Mouse (Mus musculus) adrenal gland, postnatal 36 days (tissue): Measurements from ENCODE around the gene Cstf1. TPM values are rescaled to one million over a fixed set of nuclear protein-coding genes. Genes with fewer than 3 reads are reported as not detected.

Experiments used
- DNase-seq, 2 experiments: peaks; one replicate each; pipeline ENCODE4 v3.0.0; 2021; ENCODE audit warnings: mixed read lengths in 1 of 2
- total RNA-seq, 2 experiments: library from RNA; stranded (reverse); gene quantifications; 2 replicates each; pipeline ENCODE4 v1.2.3; 2021

Cstf1 gene
- total RNA-seq, 2 experiments from 2014 or later, result 32.4 to 35.2 TPM

GRCm38 (mm10) chr2:172376551-172376950, 6.1 kb downstream of the Cstf1 start:
- peak; percentile 22 to 25 for DNase-seq

- no peak for DNase-seq
Observed at GRCm38 (mm10) chr2:172376999-172377515, 6.6 kb downstream of the Cstf1 start.

GRCm38 (mm10) chr2:172378332-172378731, 7.9 kb downstream of the Cstf1 start:
- peak; percentile 33 to 61 for DNase-seq

GRCm38 (mm10) chr2:172380513-172380912, 10.0 kb downstream of the Cstf1 start:
- no peak for DNase-seq

- no peak for DNase-seq
Observed at GRCm38 (mm10) chr2:172381341-172381740, 10.9 kb downstream of the Cstf1 start.

- no peak for DNase-seq
Observed at GRCm38 (mm10) chr2:172381898-172382297, 11.4 kb downstream of the Cstf1 start.

- DNase-seq, result no peak
Observed at GRCm38 (mm10) chr2:172384715-172385114, 14.2 kb downstream of the Cstf1 start.

GRCm38 (mm10) chr2:172390341-172390740, 19.9 kb downstream of the Cstf1 start:
- DNase-seq, result no peak

GRCm38 (mm10) chr2:172392041-172392521, 21.6 kb downstream of the Cstf1 start:
- DNase-seq, result no peak

GRCm38 (mm10) chr2:172393391-172394051, 23.0 kb downstream of the Cstf1 start, which contains the start of gene Cass4:
Cass4 (plus strand) TSS chr2:172393794.
- DNase-seq, result peak in 1 of 2 experiments; percentile 42

GRCm38 (mm10) chr2:172394052-172394392, 23.5 kb downstream of the Cstf1 start:
- DNase-seq, result no peak

GRCm38 (mm10) chr2:172394671-172395070, 24.2 kb downstream of the Cstf1 start:
- no peak for DNase-seq

- DNase-seq, result no peak
Observed at GRCm38 (mm10) chr2:172395961-172396360, 25.5 kb downstream of the Cstf1 start.

GRCm38 (mm10) chr2:172399901-172400300, 29.4 kb downstream of the Cstf1 start:
- DNase-seq, result no peak

GRCm38 (mm10) chr2:172401116-172401825, 30.8 kb downstream of the Cstf1 start:
- no peak for DNase-seq

GRCm38 (mm10) chr2:172404239-172404638, 33.8 kb downstream of the Cstf1 start:
- DNase-seq, result no peak

GRCm38 (mm10) chr2:172405011-172405410, 34.5 kb downstream of the Cstf1 start:
- no peak for DNase-seq

- DNase-seq, result no peak
Observed at GRCm38 (mm10) chr2:172406173-172406572, 35.7 kb downstream of the Cstf1 start.

GRCm38 (mm10) chr2:172407499-172407898, 37.0 kb downstream of the Cstf1 start:
- DNase-seq, result no peak

GRCm38 (mm10) chr2:172410686-172411085, 40.2 kb downstream of the Cstf1 start:
- DNase-seq, result no peak

GRCm38 (mm10) chr2:172411091-172411490, 40.6 kb downstream of the Cstf1 start:
- no peak for DNase-seq

GRCm38 (mm10) chr2:172412454-172412853, 42.0 kb downstream of the Cstf1 start:
- DNase-seq, result no peak

GRCm38 (mm10) chr2:172413273-172413672, 42.8 kb downstream of the Cstf1 start:
- DNase-seq, result no peak
